Mouse (Mus musculus): ENCODE results near the gene Jade1. TPM values are rescaled to one million over a fixed set of nuclear protein-coding genes. Genes with fewer than 3 reads are reported as not detected.

Jade1 gene
- total RNA-seq, 2 experiments from 2014 or later: 30.2 to 41.1 TPM

DNA sequence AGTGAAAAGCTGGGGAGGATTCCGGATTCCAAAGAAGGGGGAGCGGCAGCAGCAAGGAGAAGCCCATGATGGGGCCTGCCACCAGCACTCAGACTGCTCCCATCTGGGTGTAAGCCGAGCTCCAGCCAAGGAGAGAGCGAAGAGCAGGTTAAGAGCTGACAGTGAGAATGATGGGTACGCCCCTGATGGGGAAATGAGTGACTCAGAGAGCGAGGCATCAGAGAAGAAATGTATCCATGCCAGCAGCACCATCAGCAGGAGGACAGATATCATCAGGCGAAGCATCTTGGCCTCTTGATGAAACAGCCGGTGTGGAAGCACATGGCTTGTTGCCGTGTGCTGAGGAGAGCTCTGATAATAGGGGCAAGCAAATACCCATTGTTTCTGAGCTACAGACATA is 58.2 kb downstream of the Jade1 start:
- intact Hi-C loops (cut with DNase I): no loop called here
- no peak for DNase-seq

DNA sequence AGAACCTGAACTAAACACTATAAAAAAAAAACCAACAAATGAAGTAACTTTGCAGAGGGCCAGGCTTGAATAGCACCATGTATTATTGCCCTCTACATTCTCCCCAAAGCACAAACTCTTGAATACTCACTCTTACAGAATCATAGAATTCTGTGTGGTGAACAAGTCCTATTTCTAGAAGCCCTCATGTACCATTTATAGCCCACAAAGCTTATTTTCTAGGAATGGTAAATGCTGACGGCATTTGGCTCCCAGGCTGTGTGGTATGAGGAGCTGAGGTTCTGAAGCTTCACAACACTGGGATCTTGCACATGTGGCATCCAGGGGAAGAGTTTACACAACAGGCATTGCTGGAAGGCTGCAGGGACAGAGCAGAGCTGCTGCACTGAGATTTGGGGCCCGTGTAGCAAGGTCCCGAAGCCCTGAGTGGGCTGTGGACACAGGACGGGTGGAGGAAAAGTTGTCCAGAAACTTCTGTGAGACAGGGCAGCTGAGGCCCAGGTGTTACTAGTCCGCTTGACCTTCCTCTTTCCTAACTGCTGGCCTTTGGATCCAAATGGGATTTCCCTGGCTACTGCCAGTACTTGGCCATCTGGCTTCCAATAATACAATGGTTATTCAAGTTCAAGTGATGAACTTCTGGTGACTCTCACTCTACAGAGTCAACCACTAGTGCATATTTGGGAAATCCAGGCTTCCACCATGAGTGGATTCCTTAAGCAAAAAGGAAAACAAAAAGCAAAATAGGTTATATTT is 58.9 kb downstream of the Jade1 start:
- no peak for DNase-seq
- intact Hi-C loops (cut with DNase I): no loop called here

DNA sequence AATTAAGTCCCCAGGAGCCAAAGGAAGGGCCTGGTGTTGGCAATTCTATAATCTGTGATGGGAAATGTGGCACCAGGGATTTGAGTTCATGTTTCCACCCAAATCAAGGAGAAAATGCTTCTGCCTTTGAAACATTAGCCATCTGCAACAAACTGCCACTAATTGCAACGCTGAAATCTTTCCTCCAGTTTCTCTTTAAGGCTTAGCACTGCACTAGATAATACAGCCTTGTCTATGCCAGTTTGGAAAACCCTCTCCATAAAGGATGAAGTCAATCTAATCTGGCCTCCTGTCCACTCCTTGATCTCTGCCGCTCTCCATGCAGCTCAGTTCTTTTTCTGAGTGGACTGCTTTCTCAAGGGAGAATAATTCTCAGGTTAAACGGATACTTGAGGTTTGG is 62.5 kb downstream of the Jade1 start:
- intact Hi-C loops (cut with DNase I): no loop called here
- no peak for DNase-seq

DNA sequence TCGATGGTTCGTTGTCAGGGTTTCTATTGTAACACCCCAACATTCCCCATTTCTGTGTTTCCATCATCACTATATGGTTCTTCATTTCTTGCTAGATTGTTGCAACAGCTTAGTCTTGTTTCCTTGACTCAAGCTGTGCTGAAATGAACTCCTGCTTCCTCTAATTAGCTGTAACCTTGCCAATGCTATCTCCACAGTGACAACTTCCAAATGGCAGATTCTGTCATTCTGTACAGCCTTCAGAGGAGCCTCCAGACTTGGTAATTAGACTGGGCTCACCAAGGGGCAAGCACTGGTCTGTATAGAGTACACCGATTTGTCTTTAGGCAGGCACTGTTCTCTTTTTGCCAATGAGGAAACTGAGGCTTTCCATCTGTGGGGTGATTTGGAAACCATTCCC is 63.0 kb downstream of the Jade1 start:
- no peak for DNase-seq
- intact Hi-C loops (cut with DNase I): no loop called here

DNA sequence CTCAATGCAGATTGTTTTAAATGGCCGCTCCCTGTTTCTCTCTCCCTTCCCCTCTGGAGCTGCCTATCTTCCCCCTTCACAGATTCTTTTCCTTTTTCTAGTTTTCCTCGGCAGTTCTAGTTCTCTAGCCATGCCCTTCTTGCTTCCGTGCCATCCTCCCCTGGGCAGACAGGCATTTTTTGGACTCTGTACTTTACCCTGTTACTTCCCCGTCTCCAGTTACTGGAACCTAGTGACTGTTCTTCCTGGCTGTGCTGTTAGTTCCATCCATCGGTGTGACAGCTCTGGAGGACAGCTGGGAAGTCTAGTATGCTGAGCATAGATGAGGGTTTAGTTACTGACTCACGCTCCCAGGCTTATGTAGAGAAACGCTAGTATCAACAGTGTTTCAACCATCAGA is 65.4 kb downstream of the Jade1 start:
- DNase-seq: no peak
- intact Hi-C loops (cut with DNase I): no loop called here

DNA sequence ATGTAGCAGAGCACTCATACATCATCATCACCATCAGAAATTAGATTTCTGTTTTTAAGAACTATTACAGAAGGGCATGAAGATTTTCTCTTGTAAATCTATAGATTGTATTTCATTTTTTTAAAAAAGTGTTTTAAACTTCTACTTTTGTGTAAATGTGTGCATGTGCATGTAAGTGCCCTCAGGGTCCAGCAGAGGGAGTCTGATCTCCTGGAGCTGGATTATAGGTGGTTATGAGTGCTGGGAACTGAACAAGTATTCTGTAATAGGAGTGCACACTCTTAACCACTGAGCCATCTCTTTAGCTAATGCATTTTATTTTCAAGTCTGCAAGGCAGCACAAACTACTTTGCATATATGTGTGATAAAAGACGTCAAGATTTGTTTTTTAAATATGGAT is 100.1 kb downstream of the Jade1 start:
- intact Hi-C loops (cut with DNase I): no loop called here
- no peak for DNase-seq

Other genes with a start within 250 kb of the Jade1 start
- 1 to 10 TPM; 5.7 to 7.2 TPM for gene Sclt1, start 186.8 kb downstream of the Jade1 start, total RNA-seq (2021)
- gene D3Ertd751e, start 186.9 kb downstream of the Jade1 start, total RNA-seq (2021): 10 to 100 TPM; 10.3 to 10.6 TPM

All from heart, postnatal 36 days (tissue).